Mouse (Mus musculus): ENCODE data around the gene Adcy9.

Gene Adcy9

DNA sequence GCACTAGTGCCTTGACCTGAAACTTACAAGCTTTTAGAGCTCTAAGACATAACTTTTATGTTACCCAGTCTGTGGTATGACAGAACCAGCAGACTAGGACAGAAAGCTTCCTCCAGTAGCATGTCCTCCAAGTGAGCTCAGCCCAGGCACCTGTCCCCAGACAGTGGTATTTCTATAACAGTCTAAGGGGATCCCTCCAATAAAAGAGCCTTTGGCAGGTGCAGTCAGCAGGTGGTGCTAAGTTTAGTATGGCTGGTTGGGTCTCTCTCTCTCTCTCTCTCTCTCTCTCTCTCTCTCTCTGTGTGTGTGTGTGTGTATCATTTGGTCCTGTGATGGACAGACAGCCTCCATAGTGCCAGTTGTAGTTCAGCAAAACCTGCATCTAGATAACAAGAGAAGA lies 95.3 kb downstream of the Adcy9 start:
- no peak for DNase-seq (ENCODE audit: extremely low spot score, low spot score)

- no peak for DNase-seq (ENCODE audit: extremely low spot score, low spot score)
These were observed 99.4 kb downstream of the Adcy9 start for GRCm38 (mm10) chr16:4320856-4321255.

DNA sequence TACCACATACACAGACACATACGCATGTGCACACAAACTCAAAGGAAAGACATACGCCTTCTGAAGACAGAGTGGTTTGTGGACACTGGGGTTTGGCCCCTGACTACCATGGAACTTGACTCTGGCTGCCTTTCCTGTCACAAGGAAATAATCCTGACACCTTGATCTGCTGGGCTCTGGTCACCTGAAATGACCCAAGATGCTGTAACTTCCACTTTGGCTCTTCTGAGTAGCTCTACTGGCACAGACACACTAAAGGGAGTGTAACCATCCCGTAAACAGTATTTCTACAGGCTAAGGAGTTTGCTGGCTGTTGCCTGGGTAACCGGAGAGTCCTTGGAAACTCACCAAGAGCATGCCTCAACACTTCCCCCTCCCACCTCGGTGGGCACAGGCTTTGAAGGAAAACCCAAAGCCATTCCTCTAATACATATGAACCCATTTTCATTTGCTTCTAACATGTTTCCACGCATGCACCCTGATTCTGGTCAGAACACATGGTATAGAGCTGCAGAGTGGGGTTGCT lies 102.2 kb downstream of the Adcy9 start:
- no peak for DNase-seq (ENCODE audit: extremely low spot score, low spot score)

DNA sequence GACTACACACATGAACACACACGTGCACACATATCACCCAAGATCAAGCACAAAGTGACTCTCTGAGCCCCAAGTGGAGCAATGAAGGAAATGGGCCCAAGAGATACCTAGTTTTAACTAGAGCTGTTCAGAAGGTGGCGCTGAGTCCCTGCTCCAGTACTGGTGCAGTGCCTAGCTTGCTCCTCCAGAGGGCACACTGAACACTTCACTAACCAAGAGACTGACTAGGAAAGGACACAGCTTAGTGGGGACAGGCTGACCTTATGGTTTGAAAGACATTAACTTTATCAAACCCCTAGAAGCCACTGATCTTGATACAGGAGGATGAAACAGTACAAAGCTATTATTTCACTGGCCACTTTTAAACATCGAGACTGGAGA lies 104.2 kb downstream of the Adcy9 start:
- peak; percentile 70 for DNase-seq (ENCODE audit: extremely low spot score, low spot score)

DNA sequence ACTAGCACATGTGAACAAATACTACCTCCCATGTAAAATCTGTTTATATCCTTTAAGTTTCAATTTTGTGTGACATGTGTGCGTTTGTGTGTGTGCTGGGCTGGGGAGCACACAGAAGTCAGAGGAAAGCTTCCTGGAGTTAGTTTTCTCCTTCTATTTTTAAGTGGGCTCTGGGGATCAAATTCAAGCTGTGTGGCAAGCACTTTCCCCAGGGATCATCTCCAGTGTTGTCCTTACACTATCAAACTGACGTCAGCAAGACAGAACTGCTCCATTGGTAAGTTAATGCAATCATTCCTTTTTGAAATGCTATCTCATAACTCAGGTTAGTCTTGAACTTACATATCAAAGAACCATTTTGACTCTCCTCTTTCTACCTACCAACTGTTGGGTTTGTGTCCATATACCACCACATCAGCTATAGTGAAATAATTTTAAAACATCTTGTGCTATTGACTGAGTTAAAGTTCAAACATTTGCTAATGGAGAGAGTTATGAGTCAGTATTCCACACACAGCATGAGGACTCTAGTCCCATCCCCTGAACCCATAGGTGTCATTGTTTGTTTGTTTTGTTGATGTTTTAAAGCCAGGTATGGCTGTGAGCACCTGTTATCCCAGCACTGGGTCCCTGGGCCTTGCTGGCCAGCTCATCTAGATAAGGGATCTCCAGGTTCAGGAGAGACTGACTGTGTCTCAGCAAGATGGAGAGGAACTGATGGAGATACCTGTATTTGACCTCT lies 104.8 kb downstream of the Adcy9 start:
- DNase-seq (ENCODE audit: extremely low spot score, low spot score): no peak

DNA sequence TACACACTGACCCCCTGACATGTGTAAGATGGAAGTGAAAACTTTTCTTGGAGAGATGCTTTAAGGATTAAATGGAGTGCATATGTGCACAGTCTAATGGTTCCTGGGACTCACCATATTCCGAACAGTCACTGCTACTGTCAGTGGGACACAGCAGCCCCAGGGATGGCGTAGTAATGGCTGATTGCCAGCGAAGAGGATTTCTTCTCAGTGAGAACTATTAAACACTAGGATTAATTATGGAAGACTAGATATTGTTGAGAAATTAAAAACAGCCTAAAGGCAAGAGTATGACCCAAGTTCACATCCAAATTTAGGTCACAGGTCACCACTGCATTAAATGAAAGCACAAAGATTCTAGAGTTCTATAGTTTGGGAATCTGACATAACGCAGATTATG lies 105.4 kb downstream of the Adcy9 start:
- DNase-seq (ENCODE audit: extremely low spot score, low spot score): no peak

- DNase-seq (ENCODE audit: extremely low spot score, low spot score): no peak
These were observed 108.3 kb downstream of the Adcy9 start for GRCm38 (mm10) chr16:4312018-4312417.

GRCm38 (mm10) chr16:4311608-4312007 lies 108.7 kb downstream of the Adcy9 start:
- no peak for DNase-seq (ENCODE audit: extremely low spot score, low spot score)

GRCm38 (mm10) chr16:4307795-4308194 lies 112.5 kb downstream of the Adcy9 start:
- DNase-seq (ENCODE audit: extremely low spot score, low spot score): no peak

GRCm38 (mm10) chr16:4304176-4304922 lies 115.9 kb downstream of the Adcy9 start:
- DNase-seq (ENCODE audit: extremely low spot score, low spot score): peak; percentile 17

GRCm38 (mm10) chr16:4303554-4303953 lies 116.7 kb downstream of the Adcy9 start:
- DNase-seq (ENCODE audit: extremely low spot score, low spot score): no peak

GRCm38 (mm10) chr16:4300280-4300679 lies 120.0 kb downstream of the Adcy9 start:
- no peak for DNase-seq (ENCODE audit: extremely low spot score, low spot score)

DNA sequence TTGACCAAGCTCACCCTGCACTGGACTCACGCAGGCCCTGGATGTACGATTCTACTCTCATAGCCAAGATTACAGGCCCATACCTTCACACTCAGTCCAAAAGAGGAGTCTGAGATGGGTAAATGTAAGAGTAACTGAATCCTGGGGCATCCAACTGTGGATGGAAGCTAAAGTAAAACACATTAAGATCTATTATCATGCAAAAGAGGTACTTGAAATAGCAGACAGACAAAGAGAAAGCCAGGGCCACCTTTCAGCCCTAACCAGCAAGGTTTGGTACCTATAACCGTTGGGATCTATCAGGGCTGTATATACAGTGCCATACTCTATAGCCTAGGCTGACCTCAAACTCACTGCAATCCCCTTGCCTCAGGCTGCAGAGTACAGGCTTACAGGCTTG lies 127.0 kb downstream of the Adcy9 start:
- no peak for DNase-seq (ENCODE audit: extremely low spot score, low spot score)

- no peak for DNase-seq (ENCODE audit: extremely low spot score, low spot score)
These were observed 130.8 kb downstream of the Adcy9 start for GRCm38 (mm10) chr16:4289507-4289906.

DNA sequence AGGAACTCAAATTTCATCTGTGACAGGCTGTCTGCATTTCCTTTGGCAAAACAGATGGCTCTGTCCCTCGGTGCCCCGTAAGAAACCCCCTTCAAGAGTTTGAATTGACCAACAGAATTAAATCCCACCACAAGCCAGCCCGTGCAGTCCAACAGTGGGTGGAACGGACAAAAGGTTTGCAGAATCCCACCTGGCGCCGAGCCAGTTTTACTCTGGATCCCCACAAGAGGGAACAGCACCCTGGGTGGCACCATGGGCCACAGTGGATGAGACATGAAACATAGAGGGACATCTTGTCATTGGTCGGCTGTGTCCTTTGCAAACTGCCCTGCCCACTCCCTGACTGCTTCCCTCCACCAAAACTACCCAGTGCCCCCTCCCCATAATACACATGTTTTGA lies 133.7 kb downstream of the Adcy9 start:
- DNase-seq (ENCODE audit: extremely low spot score, low spot score): no peak

- DNase-seq (ENCODE audit: extremely low spot score, low spot score): no peak
These were observed 135.0 kb downstream of the Adcy9 start for GRCm38 (mm10) chr16:4285257-4285656.

- DNase-seq (ENCODE audit: extremely low spot score, low spot score): no peak
These were observed 136.9 kb downstream of the Adcy9 start for GRCm38 (mm10) chr16:4283267-4283851.

DNA sequence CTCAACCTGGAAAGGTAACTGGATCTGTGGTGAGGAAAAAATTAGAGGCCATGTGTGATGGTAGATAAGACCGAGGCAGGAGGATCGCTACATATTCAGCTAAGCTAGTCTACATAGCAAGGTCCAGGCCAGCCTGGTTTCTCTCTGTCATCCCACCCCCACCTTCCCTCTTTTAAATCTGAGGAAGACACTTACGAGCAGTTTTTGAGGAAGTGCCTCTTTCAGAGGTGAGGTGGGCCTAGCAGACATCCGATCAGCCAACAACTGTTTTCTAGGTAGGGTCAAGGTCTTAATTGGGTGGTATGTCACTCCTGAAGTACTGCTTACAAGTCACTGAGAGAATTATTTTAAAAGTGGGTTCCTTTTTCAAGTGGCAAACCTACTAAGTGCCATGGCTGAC lies 138.8 kb downstream of the Adcy9 start:
- DNase-seq (ENCODE audit: extremely low spot score, low spot score): no peak

GRCm38 (mm10) chr16:4280949-4281348 lies 139.3 kb downstream of the Adcy9 start:
- no peak for DNase-seq (ENCODE audit: extremely low spot score, low spot score)

DNA sequence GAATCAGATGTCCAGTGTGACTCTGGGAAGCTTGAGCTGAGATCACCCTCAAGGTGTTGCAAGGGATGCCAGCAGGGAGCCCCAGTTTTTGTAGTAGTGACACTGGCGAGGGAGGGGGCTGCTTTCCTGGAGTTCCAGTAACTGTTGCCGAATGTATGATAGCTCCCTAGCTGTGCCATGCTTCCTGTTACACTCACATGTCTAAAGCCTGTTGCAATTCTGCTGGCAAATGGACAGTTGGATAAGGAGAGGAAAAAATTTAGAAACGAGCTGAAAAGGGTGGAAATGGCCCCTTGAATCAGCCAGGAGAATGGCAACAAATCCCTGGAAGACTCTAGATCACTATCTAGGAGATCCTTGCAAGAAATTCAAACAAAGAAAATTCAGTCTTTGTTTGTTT lies 140.7 kb downstream of the Adcy9 start:
- no peak for DNase-seq (ENCODE audit: extremely low spot score, low spot score)

DNA sequence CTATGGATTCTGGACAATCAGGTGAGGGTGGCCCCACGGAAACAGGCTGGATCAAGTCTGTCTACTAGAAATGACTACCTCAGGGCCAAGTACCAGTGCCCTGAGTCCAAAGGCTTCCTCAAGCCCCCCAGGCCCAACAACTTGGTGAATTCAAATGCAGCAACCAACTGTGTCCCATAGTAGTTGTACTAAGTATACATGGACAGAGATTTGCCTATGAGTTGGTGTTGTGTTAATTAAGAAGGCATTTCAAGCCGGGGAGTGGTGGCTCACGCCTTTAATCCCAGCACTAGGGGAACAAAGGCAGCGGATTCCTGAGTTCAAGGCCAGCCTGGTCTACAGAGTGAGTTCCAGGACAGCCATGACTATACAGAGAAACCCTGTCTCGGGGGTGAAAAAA lies 143.7 kb downstream of the Adcy9 start:
- DNase-seq (ENCODE audit: extremely low spot score, low spot score): no peak

DNA sequence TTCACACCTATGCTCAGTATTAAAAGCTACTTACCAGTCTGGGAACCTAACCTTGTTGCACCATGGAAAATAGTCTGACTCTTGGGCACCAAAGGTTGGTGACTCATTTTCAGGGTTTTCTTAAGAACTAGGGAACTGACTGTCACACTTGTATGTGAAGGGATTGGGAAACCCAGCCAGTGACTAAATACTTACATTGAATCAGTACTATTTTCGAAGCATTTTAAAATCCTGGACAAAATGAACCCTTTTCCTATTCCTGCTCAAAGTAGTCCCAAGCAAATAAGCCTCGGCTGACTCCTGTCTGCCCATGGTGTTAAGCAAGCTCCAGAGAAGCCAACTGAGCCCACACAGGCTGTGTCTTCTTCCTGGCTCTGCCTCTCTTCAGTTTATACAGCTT lies 144.1 kb downstream of the Adcy9 start:
- DNase-seq (ENCODE audit: extremely low spot score, low spot score): no peak
